ENCODE assay signal across 17 mouse cellular contexts in the genomic region with DNA sequence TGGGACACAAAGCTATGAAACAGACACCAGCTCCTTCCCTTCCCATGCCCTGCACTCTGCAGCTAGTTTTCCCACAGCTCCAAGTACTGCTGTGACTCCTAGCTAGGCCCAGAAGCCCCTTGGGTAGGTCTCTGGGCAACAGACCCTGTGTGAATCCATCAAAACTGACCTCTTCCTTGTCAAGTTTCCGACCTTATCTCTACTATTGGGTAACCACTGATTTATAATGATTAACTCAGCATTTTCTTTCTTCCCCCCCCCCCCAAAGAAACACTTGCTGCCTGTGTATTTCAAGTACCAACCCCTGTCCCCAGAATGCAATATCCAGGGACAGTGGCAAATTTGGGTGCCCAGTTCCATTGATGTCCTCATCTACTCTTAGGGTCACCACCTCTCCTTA.
"Had no signal": no experiment of that assay in that cellular context is flagged by ENCODE, and none has a peak within 500 bp of the region (broad histone marks: within the 10 kb centered on the region; RNA-seq: fewer than 3 reads in every experiment).

No protein-coding gene starts in this region.

- H3K36me3 ChIP-seq: midbrain, embryonic 10.5 days; midbrain, embryonic 13.5 days; midbrain, embryonic 15.5 days; neural tube, embryonic 13.5 days; neural tube, embryonic 15.5 days had no signal

- H3K9me3 ChIP-seq: midbrain, embryonic 10.5 days; midbrain, embryonic 13.5 days; midbrain, embryonic 15.5 days; neural tube, embryonic 13.5 days; neural tube, embryonic 15.5 days had no signal

- DNase-seq: lung, adult 18-20 months; lung, embryonic 14.5 days; lung, postnatal 10 days; lung, postnatal 4 days; right cerebral cortex, adult 18-20 months; right cerebral cortex, postnatal 25 days; right cerebral cortex, postnatal 4 days; spleen, adult 18-20 months; thymus, adult 18-20 months; thymus, postnatal 14 days; thymus, postnatal 36 days had no signal

- H3K4me2 ChIP-seq: lung, embryonic 14.5 days; midbrain, embryonic 13.5 days; midbrain, embryonic 15.5 days; neural tube, embryonic 13.5 days; neural tube, embryonic 15.5 days had no signal

- H3K4me3 ChIP-seq: midbrain, embryonic 10.5 days; midbrain, embryonic 13.5 days; midbrain, embryonic 15.5 days; myocyte; neural tube, embryonic 13.5 days; neural tube, embryonic 15.5 days had no signal

- ATAC-seq: midbrain, embryonic 13.5 days; midbrain, embryonic 15.5 days had no signal

- H3K27ac ChIP-seq: midbrain, embryonic 10.5 days; midbrain, embryonic 13.5 days; midbrain, embryonic 15.5 days; neural tube, embryonic 13.5 days; neural tube, embryonic 15.5 days had no signal

- H3K4me1 ChIP-seq: midbrain, embryonic 13.5 days; midbrain, embryonic 15.5 days; neural tube, embryonic 13.5 days; neural tube, embryonic 15.5 days had no signal

- H3K27me3 ChIP-seq: midbrain, embryonic 13.5 days; midbrain, embryonic 15.5 days; neural tube, embryonic 13.5 days; neural tube, embryonic 15.5 days had no signal

- H3K9ac ChIP-seq: lung, embryonic 14.5 days; midbrain, embryonic 13.5 days; midbrain, embryonic 15.5 days; neural tube, embryonic 13.5 days; neural tube, embryonic 15.5 days had no signal
